Mouse (Mus musculus) small intestine, adult 2 months (tissue): Measurements from ENCODE around the gene Prss56. TPM values are rescaled to one million over a fixed set of nuclear protein-coding genes. Genes with fewer than 3 reads are reported as not detected.

ENCODE experiments used
- H3K27ac ChIP-seq: fragments of 200-500 bp; 2 replicates; pipeline ENCODE4 v1.5.1; 2012; ENCODE audit warnings: low read depth, low read length, control low read depth, inconsistent platforms; ENCODE audit not compliant: insufficient read depth
- H3K27me3 ChIP-seq: fragments of 200-500 bp; 2 replicates; pipeline ENCODE4 v1.6.1; 2012; ENCODE audit warnings: mild to moderate bottlenecking, moderate library complexity, low read length, inconsistent platforms; ENCODE audit not compliant: control insufficient read depth, insufficient read depth
- H3K36me3 ChIP-seq: fragments of 200-500 bp; 2 replicates; pipeline ENCODE4 v1.6.1; 2012; ENCODE audit warnings: mild to moderate bottlenecking, low read length, control low read depth, inconsistent platforms; ENCODE audit not compliant: control insufficient read depth, insufficient read depth
- H3K4me1 ChIP-seq: fragments of 200-500 bp; 2 replicates; pipeline ENCODE4 v1.6.1; 2012; ENCODE audit warnings: low read length, inconsistent platforms, mixed read lengths; ENCODE audit not compliant: control insufficient read depth, insufficient read depth, insufficient read length
- H3K4me3 ChIP-seq: fragments of 200-500 bp; 2 replicates; pipeline ENCODE4 v1.5.1; 2012; ENCODE audit warnings: low read depth, mild to moderate bottlenecking, control low read depth, inconsistent platforms, low read length, moderate library complexity
- CTCF ChIP-seq: fragments of 200-500 bp; IDR thresholded peaks from 2 replicates; pipeline ENCODE4 v1.5.1; 2012; ENCODE audit warnings: low read depth, mild to moderate bottlenecking, control low read depth, inconsistent platforms, low read length, moderate library complexity, mixed read lengths; ENCODE audit not compliant: insufficient replicate concordance, insufficient read length; ENCODE audit errors: extremely low read depth
- POLR2A ChIP-seq: fragments of 200-500 bp; IDR thresholded peaks from 2 replicates; pipeline ENCODE4 v1.6.1; 2012; ENCODE audit warnings: low read depth, mild to moderate bottlenecking, control low read depth, inconsistent platforms, low read length, moderate library complexity
- WGBS: fragments of 180-500 bp; shearing (Covaris S2); methylation state at CpG from one replicate; pipeline ENCODE4 v1.1.7; 2018; 5-methylcytosine and 5-hydroxymethylcytosine counted together
- polyA plus RNA-seq: library from polyadenylated mRNA; depleted of rRNA; stranded (reverse); fragments of >200 nt; gene quantifications from 2 replicates; pipeline ENCODE4 v1.2.3, GENCODE M21; 2012

The Prss56 gene
- polyA plus RNA-seq, 1 experiment: not detected

DNA sequence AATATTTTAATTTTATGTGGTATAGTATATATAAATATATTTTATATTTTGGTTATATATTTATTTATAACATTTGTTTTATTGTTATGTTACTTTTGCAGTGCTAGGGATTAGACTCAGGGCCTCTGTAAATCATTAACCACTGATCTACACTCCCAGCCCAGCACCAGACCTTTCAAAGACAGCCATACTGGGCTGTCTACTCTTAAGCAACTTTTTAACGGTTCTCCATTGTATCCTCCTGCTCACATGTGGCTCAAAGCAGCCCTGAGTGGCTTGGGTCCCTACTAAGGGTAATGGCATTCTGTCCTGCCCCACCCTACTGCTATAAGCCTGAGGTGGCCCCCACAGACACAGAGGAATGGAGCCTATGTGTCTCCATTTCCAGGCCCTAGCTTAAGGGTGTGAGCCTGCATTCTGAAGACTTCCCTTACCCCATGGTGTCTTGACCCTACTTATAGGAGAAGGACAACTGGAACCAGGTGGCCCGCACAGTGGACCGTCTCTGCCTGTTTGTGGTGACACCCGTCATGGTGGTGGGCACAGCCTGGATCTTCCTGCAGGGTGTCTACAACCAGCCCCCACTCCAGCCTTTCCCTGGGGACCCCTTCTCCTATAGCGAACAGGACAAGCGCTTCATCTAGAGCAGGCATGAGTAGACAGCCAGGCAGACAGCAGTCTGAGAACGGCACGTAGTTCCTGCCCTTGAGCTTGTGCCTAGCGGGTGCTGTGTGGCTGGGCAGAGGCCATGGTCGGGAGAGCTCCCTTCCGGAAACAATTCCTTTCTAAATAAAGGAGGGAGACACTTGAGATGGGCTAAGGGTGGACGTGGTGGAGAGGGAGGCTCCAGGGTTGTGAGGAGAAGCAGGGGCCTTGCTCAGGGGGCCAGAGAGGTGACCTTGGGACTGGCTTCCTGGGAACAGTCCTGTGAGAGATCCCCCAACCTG, 15.3 kb downstream of the Prss56 start:
- WGBS: 63% methylated on average over 12 of the region's 12 CpGs
- H3K27ac ChIP-seq: no peak overlapping the region
- no peaks in the 10 kb centered on the region for H3K27me3 ChIP-seq
- H3K4me1 ChIP-seq: no peaks in the 10 kb centered on the region
- TF ChIP-seq POLR2A: no peak
- no peak for TF ChIP-seq CTCF
- no peaks in the 10 kb centered on the region for H3K36me3 ChIP-seq
- no peak overlapping the region for H3K4me3 ChIP-seq

GRCm38 (mm10) chr1:87200811-87201210, 17.7 kb downstream of the Prss56 start:
- TF ChIP-seq POLR2A: no peak
- TF ChIP-seq CTCF: no peak
- Histone ChIP-seq H3K27me3 (no peaks in the 10 kb centered on the region), H3K4me1 (no peaks in the 10 kb centered on the region), H3K4me3 (no peak overlapping the region), H3K36me3 (no peaks in the 10 kb centered on the region), H3K27ac (no peak overlapping the region)
- 29% methylated on average over 2 of the region's 2 CpGs for WGBS

GRCm38 (mm10) chr1:87201848-87202247, 18.7 kb downstream of the Prss56 start:
- no peak overlapping the region for H3K27ac ChIP-seq
- no peaks in the 10 kb centered on the region for H3K36me3 ChIP-seq
- H3K27me3 ChIP-seq: no peaks in the 10 kb centered on the region
- no peak overlapping the region for H3K4me3 ChIP-seq
- 37% methylated on average over 1 of the region's 1 CpGs for WGBS
- TF ChIP-seq POLR2A (no peak), CTCF (no peak)
- no peaks in the 10 kb centered on the region for H3K4me1 ChIP-seq

- no peak overlapping the region for H3K27ac ChIP-seq
- TF ChIP-seq POLR2A (no peak), CTCF (no peak)
- no peaks in the 10 kb centered on the region for H3K36me3 ChIP-seq
- 68% methylated on average over 5 of the region's 5 CpGs for WGBS
- H3K27me3 ChIP-seq: no peaks in the 10 kb centered on the region
- H3K4me3 ChIP-seq: no peak overlapping the region
- H3K4me1 ChIP-seq: no peaks in the 10 kb centered on the region
Measured at GRCm38 (mm10) chr1:87203779-87204178, 20.7 kb downstream of the Prss56 start.

DNA sequence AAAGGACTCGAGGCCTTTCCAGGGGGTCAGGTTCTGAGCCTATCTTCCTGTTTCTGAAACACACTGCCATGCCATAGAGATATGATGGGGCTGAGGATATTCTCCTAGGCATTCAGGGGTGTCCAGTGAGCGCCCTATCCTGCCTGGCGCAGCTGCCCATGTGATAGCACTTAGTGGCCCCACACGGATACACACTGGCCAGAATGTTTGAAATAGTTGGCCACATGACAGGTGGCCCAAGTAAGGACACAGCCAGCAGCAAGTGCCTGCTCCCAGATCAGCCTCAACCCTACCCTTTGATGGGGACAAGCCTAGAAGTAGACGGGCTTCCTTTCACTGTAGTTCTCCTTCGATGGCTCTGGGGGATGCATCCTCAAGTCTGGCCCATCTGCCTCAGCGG, 21.4 kb downstream of the Prss56 start, which contains the start of gene Chrng:
Gene Chrng (plus strand): TSS at position 193 of the 400 bp plus-strand sequence.
- Histone ChIP-seq H3K27ac (no peak within 1 kb of the TSS), H3K4me1 (no peaks in the 10 kb centered on the region), H3K36me3 (no peaks in the 10 kb centered on the region), H3K4me3 (no peak within 1 kb of the TSS), H3K27me3 (no peaks in the 10 kb centered on the region)
- no peak for TF ChIP-seq POLR2A
- TF ChIP-seq CTCF: no peak
- WGBS: 79% methylated on average over 7 of the region's 7 CpGs

- Histone ChIP-seq H3K27me3 (no peaks in the 10 kb centered on the region), H3K4me1 (no peaks in the 10 kb centered on the region), H3K27ac (no peak overlapping the region), H3K4me3 (no peak overlapping the region), H3K36me3 (no peaks in the 10 kb centered on the region)
- TF ChIP-seq CTCF (no peak), POLR2A (no peak)
- WGBS: 58% methylated on average over 6 of the region's 6 CpGs
Measured at GRCm38 (mm10) chr1:87205038-87205437, 21.9 kb downstream of the Prss56 start.

DNA sequence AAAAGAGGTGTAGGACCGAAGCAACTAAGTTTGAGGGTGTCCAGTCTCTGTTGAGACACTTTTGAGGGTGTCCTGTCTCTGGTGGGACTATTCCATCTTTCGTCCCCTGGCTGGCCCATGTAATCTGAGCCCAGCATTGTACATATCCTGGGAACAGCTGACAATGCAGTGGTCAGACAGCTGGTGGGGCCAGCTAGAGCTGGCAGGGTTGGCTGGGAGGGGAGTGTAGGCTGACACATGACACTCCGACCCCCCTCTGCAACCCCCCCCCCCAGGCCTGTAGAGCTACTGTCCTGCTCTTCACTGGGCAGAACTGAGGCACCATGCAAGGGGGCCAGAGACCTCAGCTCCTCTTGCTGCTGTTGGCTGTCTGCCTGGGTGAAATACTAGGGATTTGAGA, 22.4 kb downstream of the Prss56 start:
- WGBS: 50% methylated on average over 3 of the region's 3 CpGs
- no peak for TF ChIP-seq POLR2A
- no peak for TF ChIP-seq CTCF

More for the DNA sequence above, 22.4 kb downstream of the Prss56 start:
- no peaks in the 10 kb centered on the region for H3K27me3 ChIP-seq
- no peak overlapping the region for H3K27ac ChIP-seq
- no peaks in the 10 kb centered on the region for H3K36me3 ChIP-seq
- H3K4me3 ChIP-seq: no peak overlapping the region
- no peaks in the 10 kb centered on the region for H3K4me1 ChIP-seq
